Mouse (Mus musculus): ENCODE data around the gene Paxx. TPM values are rescaled to one million over a fixed set of nuclear protein-coding genes. Genes with fewer than 3 reads are reported as not detected.

Paxx gene
- polyA plus RNA-seq, 1 experiment: 62.7 TPM

DNA sequence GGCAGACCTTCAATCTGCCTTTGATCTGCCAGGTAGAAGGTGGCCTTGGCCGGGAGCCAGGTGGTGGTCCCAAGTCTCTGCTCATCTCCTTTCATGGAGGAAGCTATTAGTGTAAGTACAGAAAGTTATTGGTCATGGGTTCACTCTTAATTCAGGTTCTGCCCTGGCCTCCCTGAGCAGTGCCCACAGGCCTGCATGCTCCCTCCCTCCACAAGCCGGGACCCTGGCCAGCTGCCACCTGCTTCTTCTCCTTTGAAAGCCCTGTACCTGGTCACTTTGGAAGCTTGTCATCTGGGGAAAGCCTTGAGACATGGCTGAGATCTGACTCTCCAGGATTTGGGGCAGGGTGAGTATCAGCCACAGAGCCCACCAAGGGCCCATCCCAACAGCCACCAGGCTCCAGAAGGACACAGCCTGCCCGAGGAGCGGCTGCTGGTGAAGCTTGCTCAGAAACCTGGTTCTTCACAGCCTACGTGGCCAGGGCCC is 32.6 kb upstream of the Paxx start, which contains the start of gene Lcn12:
Gene Lcn12 (minus strand): TSS at position 436 of the 486 bp plus-strand sequence.
- TF ChIP-seq POLR2A (IDR thresholded peaks at IDR 0.05; ENCODE audit: low read depth, low read length) (no peak), CTCF (IDR thresholded peaks at IDR 0.05; ENCODE audit: extremely low read depth, insufficient read length, insufficient replicate concordance, low read depth, low read length) (no peak)
- 77% methylated on average over 5 of the region's 5 CpGs for WGBS
- H3K4me1 ChIP-seq (ENCODE audit: control insufficient read depth, insufficient read depth, insufficient read length, low read length): peaks cover 4% of the 10 kb centered on the region; the same call in 1 of the 2 replicates
- H3K4me3 ChIP-seq (ENCODE audit: low read depth, low read length): no peak within 1 kb of the TSS
- H3K36me3 ChIP-seq (ENCODE audit: control insufficient read depth, insufficient read depth, low read length): no peaks in the 10 kb centered on the region
- H3K27me3 ChIP-seq (ENCODE audit: control insufficient read depth, insufficient read depth, low read length): no peaks in the 10 kb centered on the region
- H3K27ac ChIP-seq (ENCODE audit: insufficient read depth, low read depth, low read length): no peak within 1 kb of the TSS

DNA sequence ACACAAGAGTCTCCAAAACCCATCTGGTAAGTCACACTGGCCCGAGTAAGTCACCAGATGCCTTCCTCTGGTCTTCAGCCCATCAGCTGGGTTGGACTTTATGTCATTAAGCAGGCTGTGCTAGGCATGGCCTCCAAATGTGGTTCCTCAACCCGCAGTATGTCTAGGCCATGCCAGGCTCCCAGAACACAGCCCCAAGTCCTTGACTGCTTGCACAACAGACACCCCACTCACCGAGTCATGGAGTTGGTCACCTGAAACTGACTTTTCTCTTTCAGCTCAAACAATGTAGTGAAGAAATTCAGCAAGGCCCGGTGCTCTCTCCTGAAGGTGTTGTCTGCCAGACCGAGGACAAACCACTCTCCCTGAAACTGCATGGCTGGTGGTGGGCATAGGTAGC is 32.1 kb upstream of the Paxx start:
- no peak for TF ChIP-seq CTCF (IDR thresholded peaks at IDR 0.05; ENCODE audit: extremely low read depth, insufficient read length, insufficient replicate concordance, low read depth, low read length)
- TF ChIP-seq POLR2A (IDR thresholded peaks at IDR 0.05; ENCODE audit: low read depth, low read length): no peak
- WGBS: 87% methylated on average over 5 of the region's 5 CpGs
- H3K4me1 ChIP-seq (ENCODE audit: control insufficient read depth, insufficient read depth, insufficient read length, low read length): peaks cover under 1% of the 10 kb centered on the region; the same call in 1 of the 2 replicates
- no peak overlapping the region for H3K4me3 ChIP-seq (ENCODE audit: low read depth, low read length)
- H3K36me3 ChIP-seq (ENCODE audit: control insufficient read depth, insufficient read depth, low read length): no peaks in the 10 kb centered on the region
- no peak overlapping the region for H3K27ac ChIP-seq (ENCODE audit: insufficient read depth, low read depth, low read length)
- H3K27me3 ChIP-seq (ENCODE audit: control insufficient read depth, insufficient read depth, low read length): no peaks in the 10 kb centered on the region

DNA sequence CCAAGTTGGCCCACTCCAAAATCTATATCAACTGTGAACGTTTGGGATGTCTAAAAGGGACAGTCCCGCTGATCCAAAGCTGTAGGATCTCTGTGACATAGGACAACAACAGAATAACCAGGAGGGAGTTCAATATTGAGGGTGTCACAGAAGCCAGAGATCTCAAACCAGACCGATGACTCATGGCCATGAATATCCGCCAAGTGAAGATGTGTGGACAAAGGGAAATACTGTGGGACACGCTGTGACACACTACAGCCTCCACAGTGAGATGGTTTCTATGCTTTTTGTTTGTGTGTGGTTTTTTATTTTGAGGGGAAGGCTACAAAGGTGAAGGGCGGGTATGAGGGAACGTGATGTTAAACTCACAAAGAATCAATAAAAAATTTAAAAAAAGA is 27.8 kb upstream of the Paxx start:
- no peak for TF ChIP-seq POLR2A (IDR thresholded peaks at IDR 0.05; ENCODE audit: low read depth, low read length)
- no peak for TF ChIP-seq CTCF (IDR thresholded peaks at IDR 0.05; ENCODE audit: extremely low read depth, insufficient read length, insufficient replicate concordance, low read depth, low read length)
- Histone ChIP-seq H3K27me3 (ENCODE audit: control insufficient read depth, insufficient read depth, low read length) (no peaks in the 10 kb centered on the region), H3K4me1 (ENCODE audit: control insufficient read depth, insufficient read depth, insufficient read length, low read length) (peaks cover 11% of the 10 kb centered on the region), H3K4me3 (ENCODE audit: low read depth, low read length) (no peak overlapping the region), H3K36me3 (ENCODE audit: control insufficient read depth, insufficient read depth, low read length) (no peaks in the 10 kb centered on the region), H3K27ac (ENCODE audit: insufficient read depth, low read depth, low read length) (no peak overlapping the region)
- 85% methylated on average over 7 of the region's 7 CpGs for WGBS

DNA sequence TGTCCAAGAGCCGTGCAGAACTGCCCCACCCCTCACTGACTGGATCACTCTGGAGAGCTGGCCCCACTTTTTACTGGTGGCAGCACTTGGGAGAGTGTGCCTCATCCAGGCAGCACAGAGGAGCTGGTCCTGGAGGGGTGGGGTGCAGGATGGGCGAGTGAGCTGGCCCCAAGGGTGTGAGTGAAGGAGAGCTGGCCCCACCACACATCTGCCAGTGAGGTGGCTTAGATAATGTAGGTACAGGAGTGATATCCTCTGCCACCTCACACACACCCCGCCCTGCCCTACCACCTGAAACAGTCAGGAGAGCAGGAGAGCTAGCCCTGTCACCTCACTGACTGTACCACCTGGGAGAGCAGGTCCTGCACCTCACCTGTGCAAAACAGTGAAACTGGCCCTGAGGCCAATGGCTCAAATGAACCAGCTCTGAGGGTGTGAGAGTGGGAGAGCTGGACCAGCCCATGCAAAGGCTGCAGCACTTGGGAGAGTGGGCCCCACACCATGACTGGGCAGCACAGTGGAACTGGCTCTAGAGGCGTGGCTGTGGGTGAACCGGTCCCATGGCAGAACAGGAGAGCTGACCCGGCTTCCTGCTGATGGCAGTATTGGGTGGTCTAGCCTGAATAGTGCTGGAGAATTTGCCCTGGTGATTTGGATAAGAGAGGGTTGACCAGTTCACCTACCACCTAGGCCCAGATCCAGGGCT is 27.2 kb upstream of the Paxx start:
- Histone ChIP-seq H3K4me3 (ENCODE audit: low read depth, low read length) (no peak overlapping the region), H3K4me1 (ENCODE audit: control insufficient read depth, insufficient read depth, insufficient read length, low read length) (peaks cover 11% of the 10 kb centered on the region), H3K27ac (ENCODE audit: insufficient read depth, low read depth, low read length) (no peak overlapping the region), H3K36me3 (ENCODE audit: control insufficient read depth, insufficient read depth, low read length) (no peaks in the 10 kb centered on the region), H3K27me3 (ENCODE audit: control insufficient read depth, insufficient read depth, low read length) (no peaks in the 10 kb centered on the region)
- TF ChIP-seq CTCF (IDR thresholded peaks at IDR 0.05; ENCODE audit: extremely low read depth, insufficient read length, insufficient replicate concordance, low read depth, low read length) (no peak), POLR2A (IDR thresholded peaks at IDR 0.05; ENCODE audit: low read depth, low read length) (no peak)
- 58% methylated on average over 6 of the region's 6 CpGs for WGBS

DNA sequence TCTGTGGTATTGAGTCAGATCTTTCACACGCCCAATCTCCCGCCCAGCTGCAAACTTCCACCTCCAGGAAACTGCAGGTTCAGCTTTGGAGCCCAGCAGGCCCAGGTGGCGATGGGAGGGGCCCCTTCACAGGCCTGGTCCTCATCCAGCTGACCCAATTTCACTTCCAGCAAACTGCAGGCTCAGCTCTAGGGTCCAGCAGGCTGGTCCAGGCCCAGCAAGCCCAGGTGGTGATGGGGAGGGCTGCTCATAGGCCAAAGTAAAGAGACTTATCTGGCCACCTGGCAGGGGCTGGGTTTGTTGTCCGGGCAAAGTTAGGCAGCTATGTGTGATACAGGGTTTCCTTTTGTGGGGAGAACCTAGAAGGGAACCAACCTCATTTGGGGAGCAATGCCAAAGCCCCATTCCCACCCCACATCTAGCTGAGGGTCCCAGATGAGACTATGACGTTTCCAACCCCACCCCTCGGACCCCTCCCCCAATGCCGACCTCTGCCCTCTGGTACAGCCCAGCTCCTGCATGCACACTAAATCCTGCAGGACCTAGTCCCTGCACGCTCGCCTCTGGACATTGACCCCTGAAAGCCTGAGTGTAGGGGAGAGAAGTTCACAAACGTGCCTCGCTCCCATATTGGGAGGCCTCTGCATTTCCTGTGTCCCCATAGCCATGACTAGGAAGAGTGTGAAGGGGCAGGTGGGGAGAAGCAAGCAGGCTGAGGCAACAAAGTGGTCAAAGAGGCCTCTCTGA is 24.2 kb upstream of the Paxx start:
- no peak overlapping the region for H3K4me3 ChIP-seq (ENCODE audit: low read depth, low read length)
- no peak; the same call in 1 of the 2 replicates for TF ChIP-seq POLR2A (IDR thresholded peaks at IDR 0.05; ENCODE audit: low read depth, low read length)
- TF ChIP-seq CTCF (IDR thresholded peaks at IDR 0.05; ENCODE audit: extremely low read depth, insufficient read length, insufficient replicate concordance, low read depth, low read length): no peak
- no peaks in the 10 kb centered on the region for H3K36me3 ChIP-seq (ENCODE audit: control insufficient read depth, insufficient read depth, low read length)
- H3K27me3 ChIP-seq (ENCODE audit: control insufficient read depth, insufficient read depth, low read length): no peaks in the 10 kb centered on the region
- peaks cover 14% of the 10 kb centered on the region for H3K4me1 ChIP-seq (ENCODE audit: control insufficient read depth, insufficient read depth, insufficient read length, low read length)
- 24% methylated on average over 11 of the region's 11 CpGs for WGBS
- peak overlapping the region; percentile 44; the same call in 1 of the 2 replicates for H3K27ac ChIP-seq (ENCODE audit: insufficient read depth, low read depth, low read length)

DNA sequence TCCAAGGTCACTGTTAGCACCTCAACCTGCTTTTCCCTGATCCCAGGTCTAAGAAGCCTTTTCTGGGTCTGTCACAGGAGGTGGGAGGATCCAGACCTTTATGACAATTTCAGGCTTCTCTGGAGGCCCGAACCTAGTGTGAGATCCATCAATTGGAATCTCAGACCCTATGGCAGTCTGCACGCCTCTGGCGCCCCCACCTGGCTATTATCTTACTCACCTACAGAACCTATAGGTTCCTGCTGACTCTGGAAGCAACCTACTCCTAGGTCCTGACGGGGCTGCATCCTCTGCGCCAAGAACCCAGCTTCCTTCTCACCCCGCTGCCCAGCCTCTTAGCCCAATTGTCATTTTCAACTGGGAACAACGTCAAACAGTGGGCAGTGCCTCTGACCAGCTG is 22.1 kb upstream of the Paxx start:
- H3K4me1 ChIP-seq (ENCODE audit: control insufficient read depth, insufficient read depth, insufficient read length, low read length): peaks cover 19% of the 10 kb centered on the region
- WGBS: 24% methylated on average over 7 of the region's 7 CpGs
- peak; percentile 69; the same call in 1 of the 2 replicates for TF ChIP-seq CTCF (IDR thresholded peaks at IDR 0.05; ENCODE audit: extremely low read depth, insufficient read length, insufficient replicate concordance, low read depth, low read length)
- TF ChIP-seq POLR2A (IDR thresholded peaks at IDR 0.05; ENCODE audit: low read depth, low read length): no peak
- H3K36me3 ChIP-seq (ENCODE audit: control insufficient read depth, insufficient read depth, low read length): no peaks in the 10 kb centered on the region
- no peaks in the 10 kb centered on the region for H3K27me3 ChIP-seq (ENCODE audit: control insufficient read depth, insufficient read depth, low read length)
- no peak overlapping the region for H3K4me3 ChIP-seq (ENCODE audit: low read depth, low read length)
- H3K27ac ChIP-seq (ENCODE audit: insufficient read depth, low read depth, low read length): no peak overlapping the region

DNA sequence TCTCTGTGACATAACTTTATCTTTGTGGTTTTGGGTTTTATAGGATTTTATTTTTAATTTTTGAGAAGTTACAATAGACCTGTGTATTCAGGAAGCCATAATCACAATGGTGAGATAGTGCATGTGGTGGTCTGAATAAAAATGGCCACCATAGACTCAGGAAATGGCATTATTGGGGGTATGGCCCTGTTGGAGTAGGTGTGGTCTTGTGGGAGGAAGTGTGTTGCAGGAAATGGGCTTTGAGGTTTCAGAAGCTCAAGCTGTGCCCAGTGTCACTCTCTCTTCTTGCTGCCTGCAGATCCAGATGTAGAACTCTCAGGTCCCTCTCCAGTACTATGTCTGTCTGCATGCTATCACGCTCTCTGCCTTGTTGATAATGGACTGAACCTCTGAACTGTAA is 19.6 kb upstream of the Paxx start:
- H3K36me3 ChIP-seq (ENCODE audit: control insufficient read depth, insufficient read depth, low read length): no peaks in the 10 kb centered on the region
- no peaks in the 10 kb centered on the region for H3K27me3 ChIP-seq (ENCODE audit: control insufficient read depth, insufficient read depth, low read length)
- peak overlapping the region; percentile 76 for H3K27ac ChIP-seq (ENCODE audit: insufficient read depth, low read depth, low read length)
- no peak overlapping the region for H3K4me3 ChIP-seq (ENCODE audit: low read depth, low read length)
- TF ChIP-seq POLR2A (IDR thresholded peaks at IDR 0.05; ENCODE audit: low read depth, low read length): no peak
- no peak for TF ChIP-seq CTCF (IDR thresholded peaks at IDR 0.05; ENCODE audit: extremely low read depth, insufficient read length, insufficient replicate concordance, low read depth, low read length)
- 74% methylated on average over 1 of the region's 1 CpGs for WGBS
- H3K4me1 ChIP-seq (ENCODE audit: control insufficient read depth, insufficient read depth, insufficient read length, low read length): peaks cover 15% of the 10 kb centered on the region

Measured in small intestine, adult 2 months (tissue).